Mouse (Mus musculus) liver, adult 2 months (tissue): ENCODE results near the gene Slc9a1.

Experiments
- CTCF ChIP-seq: fragments of 200-500 bp; IDR thresholded peaks from 2 replicates; pipeline ENCODE4 v1.5.1; 2011; ENCODE audit warnings: low read depth, low read length, control low read depth
- POLR2A ChIP-seq: fragments of 200-500 bp; IDR thresholded peaks from 2 replicates; pipeline ENCODE4 v1.6.1; 2011; ENCODE audit warnings: low read length, control low read depth; ENCODE audit not compliant: insufficient read depth; ENCODE audit errors: extremely low read depth

- TF ChIP-seq CTCF (no peak), POLR2A (no peak)
Measured at GRCm38 (mm10) chr4:133458044-133458443, 88.5 kb downstream of the Slc9a1 start.
